Mouse (Mus musculus) heart, embryonic 15.5 days (tissue): ENCODE measurements around the gene Triobp. TPM values are rescaled to one million over a fixed set of nuclear protein-coding genes. Genes with fewer than 3 reads are reported as not detected.
A peak's percentile ranks its signal among the peaks of the same experiment; 100 is the strongest.
"Not testable (repeated sequence)": the region's sequence is repeated elsewhere in the genome, so short reads cannot be mapped to it uniquely, and the experiment has no call there.

ENCODE experiments used
- ATAC-seq: fragments of 200-750 bp; cut with Nextera tagmentation; replicated peaks from 2 replicates; pipeline ENCODE4 v1.8.0; 2017; ENCODE audit warnings: low read depth, moderate TSS enrichment; ENCODE audit not compliant: insufficient number of reproducible peaks, insufficient read depth, low FRiP score
- H3K27ac ChIP-seq: fragments of 300-500 bp; sonication (generic); 2 replicates; pipeline ENCODE4 v1.5.1; 2015; ENCODE audit warnings: mild to moderate bottlenecking, inconsistent platforms
- H3K27me3 ChIP-seq: fragments of 300-500 bp; sonication (generic); 2 replicates; pipeline ENCODE4 v1.6.1; 2015; ENCODE audit warnings: inconsistent platforms
- H3K36me3 ChIP-seq: fragments of 300-500 bp; sonication (generic); 2 replicates; pipeline ENCODE4 v1.6.1; 2015; ENCODE audit warnings: mild to moderate bottlenecking, inconsistent platforms
- H3K4me1 ChIP-seq: fragments of 300-500 bp; sonication (generic); replicated peaks from 2 replicates; pipeline ENCODE4 v1.6.1; 2015; ENCODE audit warnings: inconsistent platforms
- H3K4me2 ChIP-seq: fragments of 300-500 bp; sonication (generic); 2 replicates; pipeline ENCODE4 v1.6.1; 2015; ENCODE audit warnings: inconsistent platforms, mild to moderate bottlenecking, moderate library complexity
- H3K4me3 ChIP-seq: fragments of 300-500 bp; sonication (generic); 2 replicates; pipeline ENCODE4 v1.5.1; 2015; ENCODE audit warnings: mild to moderate bottlenecking, inconsistent platforms
- H3K9ac ChIP-seq: fragments of 300-500 bp; sonication (generic); 2 replicates; pipeline ENCODE4 v1.6.1; 2015; ENCODE audit warnings: mild to moderate bottlenecking, inconsistent platforms
- H3K9me3 ChIP-seq: fragments of 300-500 bp; sonication (generic); replicated peaks from 2 replicates; pipeline ENCODE4 v1.6.1; 2016; ENCODE audit warnings: inconsistent platforms
- WGBS: fragments of 180-500 bp; shearing (Covaris S2); methylation state at CpG from one replicate; pipeline ENCODE4 v1.1.7; 2015; ENCODE audit warnings: mixed read lengths; 5-methylcytosine and 5-hydroxymethylcytosine counted together
- polyA plus RNA-seq: library from polyadenylated mRNA; unstranded; fragments of >200 nt; fragmentation: Nextera tagmentation; extraction: Ambion mirVana; gene quantifications from 2 replicates; pipeline ENCODE4 v1.2.1, GENCODE M21; 2015

Gene Triobp
- polyA plus RNA-seq, 1 experiment from 2014 or later: 36.8 TPM

- Histone ChIP-seq H3K36me3 (no peaks in the 10 kb centered on the region), H3K4me1 (peaks cover 31% of the 10 kb centered on the region), H3K9ac (no peak overlapping the region), H3K4me3 (peak overlapping the region; percentile 77), H3K9me3 (no peaks in the 10 kb centered on the region), H3K27me3 (no peaks in the 10 kb centered on the region), H3K4me2 (peak overlapping the region; percentile 98), H3K27ac (no peak overlapping the region)
- no peak for ATAC-seq
- 55% methylated on average over 14 of the region's 14 CpGs for WGBS
Observed at GRCm38 (mm10) chr15:79026511-79027290, 79.2 kb downstream of the Triobp start.

GRCm38 (mm10) chr15:79027291-79028205, 80.0 kb downstream of the Triobp start:
- H3K36me3 ChIP-seq: no peaks in the 10 kb centered on the region
- WGBS: 5% methylated on average over 46 of the region's 46 CpGs
- H3K27me3 ChIP-seq: no peaks in the 10 kb centered on the region
- H3K9me3 ChIP-seq: no peaks in the 10 kb centered on the region
- peak overlapping the region; percentile 98 for H3K9ac ChIP-seq
- peak overlapping the region; percentile 98 for H3K4me2 ChIP-seq
- peak overlapping the region; percentile 96 for H3K27ac ChIP-seq
- peak overlapping the region; percentile 77 for H3K4me3 ChIP-seq
- H3K4me1 ChIP-seq: peaks cover 31% of the 10 kb centered on the region
- ATAC-seq: no peak

GRCm38 (mm10) chr15:79028237-79028738, 80.8 kb downstream of the Triobp start, which contains the start of gene H1f0:
Gene H1f0, plus strand, starts transcription at chr15:79028450.
- H3K9ac ChIP-seq: peak within 1 kb of the TSS; percentile 98
- peak; percentile 67 for ATAC-seq
- no peaks in the 10 kb centered on the region for H3K36me3 ChIP-seq
- H3K4me1 ChIP-seq: peaks cover 31% of the 10 kb centered on the region
- under 1% methylated on average over 58 of the region's 58 CpGs for WGBS
- H3K4me3 ChIP-seq: peak within 1 kb of the TSS; percentile 77
- no peaks in the 10 kb centered on the region for H3K9me3 ChIP-seq
- H3K4me2 ChIP-seq: peak within 1 kb of the TSS; percentile 98
- peak within 1 kb of the TSS; percentile 96 for H3K27ac ChIP-seq
- H3K27me3 ChIP-seq: no peaks in the 10 kb centered on the region

GRCm38 (mm10) chr15:79028823-79029484, 81.4 kb downstream of the Triobp start:
- Histone ChIP-seq H3K4me1 (peaks cover 31% of the 10 kb centered on the region), H3K27ac (peak overlapping the region; percentile 96), H3K36me3 (no peaks in the 10 kb centered on the region), H3K9me3 (no peaks in the 10 kb centered on the region), H3K27me3 (no peaks in the 10 kb centered on the region), H3K4me2 (peak overlapping the region; percentile 98), H3K9ac (peak overlapping the region; percentile 98), H3K4me3 (peak overlapping the region; percentile 77)
- 20% methylated on average over 16 of the region's 16 CpGs for WGBS
- ATAC-seq: no peak

- 9% methylated on average over 11 of the region's 11 CpGs for WGBS
- Histone ChIP-seq H3K4me1 (peaks cover 31% of the 10 kb centered on the region), H3K4me2 (peak overlapping the region; percentile 98), H3K4me3 (peak overlapping the region; percentile 77), H3K27me3 (no peaks in the 10 kb centered on the region), H3K9me3 (no peaks in the 10 kb centered on the region), H3K36me3 (no peaks in the 10 kb centered on the region), H3K27ac (peak overlapping the region; percentile 96), H3K9ac (peak overlapping the region; percentile 98)
- ATAC-seq: no peak
Observed at GRCm38 (mm10) chr15:79029519-79030241, 82.2 kb downstream of the Triobp start.

GRCm38 (mm10) chr15:79030551-79031435, 83.3 kb downstream of the Triobp start:
- H3K27ac ChIP-seq: peak overlapping the region; percentile 96
- H3K4me1 ChIP-seq: peaks cover 25% of the 10 kb centered on the region
- 2% methylated on average over 52 of the region's 52 CpGs for WGBS
- H3K4me3 ChIP-seq: peak overlapping the region; percentile 77
- H3K4me2 ChIP-seq: peak overlapping the region; percentile 98
- H3K9ac ChIP-seq: peak overlapping the region; percentile 98
- H3K27me3 ChIP-seq: no peaks in the 10 kb centered on the region
- peak; percentile 82 for ATAC-seq
- H3K9me3 ChIP-seq: no peaks in the 10 kb centered on the region
- H3K36me3 ChIP-seq: no peaks in the 10 kb centered on the region

GRCm38 (mm10) chr15:79031908-79032307, 84.4 kb downstream of the Triobp start:
- not testable (repeated sequence) for H3K9me3 ChIP-seq, H3K4me2 ChIP-seq, ATAC-seq, H3K9ac ChIP-seq, H3K36me3 ChIP-seq, H3K27ac ChIP-seq, H3K27me3 ChIP-seq, H3K4me3 ChIP-seq
- H3K4me1 ChIP-seq: peaks cover 20% of the 10 kb centered on the region
- 86% methylated on average over 5 of the region's 5 CpGs for WGBS

GRCm38 (mm10) chr15:79037913-79038328, 90.4 kb downstream of the Triobp start:
- H3K4me2 ChIP-seq: peak overlapping the region; percentile 45
- no peak overlapping the region for H3K27ac ChIP-seq
- no peak; the same call in 1 of the 2 replicates for ATAC-seq
- peaks cover 36% of the 10 kb centered on the region for H3K27me3 ChIP-seq
- 7% methylated on average over 14 of the region's 14 CpGs for WGBS
- H3K36me3 ChIP-seq: no peaks in the 10 kb centered on the region
- H3K4me1 ChIP-seq: peaks cover 28% of the 10 kb centered on the region
- H3K9ac ChIP-seq: 0 out of 2 replicates have a peak overlapping the region, but pooled peaks have one; percentile 1
- no peaks in the 10 kb centered on the region for H3K9me3 ChIP-seq
- no peak overlapping the region for H3K4me3 ChIP-seq

GRCm38 (mm10) chr15:79038331-79038730, 90.8 kb downstream of the Triobp start:
- ATAC-seq: no peak
- Histone ChIP-seq H3K36me3 (no peaks in the 10 kb centered on the region), H3K9me3 (no peaks in the 10 kb centered on the region), H3K27ac (no peak overlapping the region), H3K4me1 (peaks cover 32% of the 10 kb centered on the region), H3K9ac (0 out of 2 replicates have a peak overlapping the region, but pooled peaks have one; percentile 1), H3K27me3 (peaks cover 41% of the 10 kb centered on the region), H3K4me2 (no peak overlapping the region), H3K4me3 (no peak overlapping the region)
- WGBS: 73% methylated on average over 10 of the region's 10 CpGs
